Mouse (Mus musculus) adrenal gland, postnatal 0 days (tissue): ENCODE results near the gene Ubr3. TPM values are rescaled to one million over a fixed set of nuclear protein-coding genes. Genes with fewer than 3 reads are reported as not detected.

ENCODE experiments used
- polyA plus RNA-seq: library from polyadenylated mRNA; unstranded; fragments of >200 nt; fragmentation: Nextera tagmentation; extraction: Ambion mirVana; gene quantifications from 2 replicates; pipeline ENCODE4 v1.2.1, GENCODE M21; 2015

Ubr3 gene
- 6.4 and 10.9 TPM in 2 replicates for polyA plus RNA-seq

GRCm38 (mm10) chr2:69897039-69897617 lies at the start of gene Ubr3:
TSS of gene Ubr3 (plus strand) at chr2:69897246.

GRCm38 (mm10) chr2:69861485-69862091 lies 35.5 kb upstream of the Ubr3 start, which contains the start of gene Ssb:
TSS of gene Ssb (plus strand) at chr2:69861562.

GRCm38 (mm10) chr2:69885451-69886305 lies 11.4 kb upstream of the Ubr3 start, which contains the start of gene Mettl5:
TSS of gene Mettl5 (minus strand) at chr2:69885615.

GRCm38 (mm10) chr2:70038752-70039151 lies 141.7 kb downstream of the Ubr3 start, which contains the start of gene Myo3b:
TSS of gene Myo3b (plus strand) at chr2:70039126.

Other genes starting within 250 kb of the Ubr3 start
- 0.28 and 2.2 TPM in 2 replicates for gene Klhl41, start 227.1 kb upstream of the Ubr3 start, polyA plus RNA-seq
- gene Fastkd1, start 183.7 kb upstream of the Ubr3 start, polyA plus RNA-seq, result 6.6 and 9.1 TPM in 2 replicates
- gene Ppig, start 174.7 kb upstream of the Ubr3 start, polyA plus RNA-seq, result 93.3 and 111 TPM in 2 replicates
- gene Ccdc173, start 107.7 kb upstream of the Ubr3 start, polyA plus RNA-seq, result 2.1 and 2.5 TPM in 2 replicates
- gene Phospho2, start 107.6 kb upstream of the Ubr3 start, polyA plus RNA-seq, result 33.4 and 36.1 TPM in 2 replicates
- 13.7 and 15.8 TPM in 2 replicates for gene Klhl23, start 75.3 kb upstream of the Ubr3 start, polyA plus RNA-seq
- gene Ssb, start 35.7 kb upstream of the Ubr3 start, polyA plus RNA-seq, result 339 and 370 TPM in 2 replicates
- 37.7 and 48.4 TPM in 2 replicates for gene Mettl5, start 11.6 kb upstream of the Ubr3 start, polyA plus RNA-seq
- 0.01 TPM in 1 of 2 replicates, not detected in the other for gene Myo3b, start 141.9 kb downstream of the Ubr3 start, polyA plus RNA-seq